Comparison of ENCODE assay signal across 21 mouse cellular contexts in the genomic region with DNA sequence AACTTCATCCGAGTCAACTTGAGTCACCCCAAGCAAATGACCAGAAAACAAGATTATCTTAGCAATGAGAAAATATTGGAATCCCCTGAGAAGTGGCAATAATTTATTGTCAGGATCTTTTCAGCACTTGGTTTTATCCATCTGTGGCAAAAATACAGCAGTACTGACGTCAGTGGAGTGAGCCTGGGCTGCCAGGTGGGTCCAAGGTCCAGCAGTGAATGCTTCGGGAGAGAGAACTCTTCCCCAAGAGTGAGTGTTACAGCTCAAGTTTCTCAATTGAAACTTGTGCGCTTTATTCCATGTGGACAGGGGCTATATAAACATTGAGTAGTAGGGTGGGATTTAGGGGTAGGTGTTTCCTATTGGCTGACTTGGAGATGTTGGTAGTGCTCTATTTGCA. TPM values are rescaled to one million over a fixed set of nuclear protein-coding genes. Genes with fewer than 3 reads are reported as not detected.
DNase-seq lines count a peak whose midpoint lies in the region; ATAC-seq and TF ChIP-seq lines count a peak whose summit lies in the region.
"Had no signal": no experiment of that assay in that cellular context is flagged by ENCODE, and none has a peak within 500 bp of the region (broad histone marks: within the 10 kb centered on the region; RNA-seq: fewer than 3 reads in every experiment).

No protein-coding gene starts in this region.

- DNase-seq in kidney, adult 11 months: peak; percentile 42
- peak; percentile 75 for DNase-seq in kidney, adult 9 months
- peak; percentile 22 for DNase-seq in stomach, postnatal 0 days (ENCODE audit: low spot score)
- DNase-seq in heart, postnatal 14 days: no peak
- DNase-seq in lung, postnatal 0 days (ENCODE audit: low spot score): no peak
- DNase-seq: cerebellum, adult 11-12 months; cerebellum, postnatal 36 days; forebrain, postnatal 0 days; gastrocnemius, adult 2 months; layer of hippocampus, adult 9-11 months; left cerebral cortex, postnatal 4 days; liver, embryonic 13.5 days; midbrain, embryonic 14.5 days; thymus, postnatal 14 days had no signal

- no peak overlapping the region for H3K9ac ChIP-seq in kidney, embryonic 14.5 days (ENCODE audit: low read depth, low read length)
- H3K9ac ChIP-seq in intestine, embryonic 15.5 days: no peak overlapping the region
- H3K9ac ChIP-seq in stomach, postnatal 0 days (ENCODE audit: low read length): no peak overlapping the region
- no peak overlapping the region for H3K9ac ChIP-seq in lung, postnatal 0 days (replicated peaks; ENCODE audit: low read depth)
- H3K9ac ChIP-seq: forebrain, postnatal 0 days; heart, embryonic 12.5 days; hindbrain, embryonic 13.5 days; liver, embryonic 13.5 days; neural tube, embryonic 13.5 days had no signal

- no peaks in the 10 kb centered on the region for H3K27me3 ChIP-seq in kidney, embryonic 14.5 days (ENCODE audit: control insufficient read depth, insufficient read depth, low read length)
- no peaks in the 10 kb centered on the region for H3K27me3 ChIP-seq in intestine, embryonic 15.5 days (replicated peaks)
- no peaks in the 10 kb centered on the region for H3K27me3 ChIP-seq in stomach, postnatal 0 days (ENCODE audit: control insufficient read depth, insufficient read depth, low read length)
- H3K27me3 ChIP-seq in lung, postnatal 0 days (replicated peaks; ENCODE audit: insufficient read depth, low read length): no peaks in the 10 kb centered on the region
- H3K27me3 ChIP-seq: heart, embryonic 12.5 days; hindbrain, embryonic 13.5 days; liver, embryonic 13.5 days; neural tube, embryonic 13.5 days had no signal

- TF ChIP-seq EP300 in stomach, postnatal 0 days (optimal IDR thresholded peaks at IDR 0.05): no peak
- no peak for TF ChIP-seq EP300 in lung, postnatal 0 days (IDR thresholded peaks at IDR 0.05)

- TF ChIP-seq CTCF in stomach, postnatal 0 days (IDR thresholded peaks at IDR 0.05; ENCODE audit: low read depth): no peak
- TF ChIP-seq CTCF in lung, postnatal 0 days (IDR thresholded peaks at IDR 0.05): no peak

- no peak overlapping the region for H3K4me2 ChIP-seq in kidney, embryonic 14.5 days (replicated peaks; ENCODE audit: low read depth, low read length)
- no peak overlapping the region for H3K4me2 ChIP-seq in intestine, embryonic 15.5 days (replicated peaks)
- H3K4me2 ChIP-seq in stomach, postnatal 0 days (replicated peaks; ENCODE audit: low read depth): no peak overlapping the region
- no peak overlapping the region for H3K4me2 ChIP-seq in lung, postnatal 0 days (replicated peaks; ENCODE audit: low read depth, low read length)
- H3K4me2 ChIP-seq: heart, embryonic 12.5 days; hindbrain, embryonic 13.5 days; liver, embryonic 13.5 days; neural tube, embryonic 13.5 days had no signal

- H3K9me3 ChIP-seq in kidney, embryonic 14.5 days (ENCODE audit: control insufficient read depth, low read length): no peaks in the 10 kb centered on the region
- H3K9me3 ChIP-seq in intestine, embryonic 15.5 days: no peaks in the 10 kb centered on the region
- no peaks in the 10 kb centered on the region for H3K9me3 ChIP-seq in stomach, postnatal 0 days (ENCODE audit: control insufficient read depth, low read length)
- H3K9me3 ChIP-seq in lung, postnatal 0 days (ENCODE audit: low read length): no peaks in the 10 kb centered on the region
- H3K9me3 ChIP-seq: forebrain, embryonic 10.5 days; heart, embryonic 12.5 days; hindbrain, embryonic 13.5 days; liver, embryonic 13.5 days; neural tube, embryonic 13.5 days had no signal

- H3K27ac ChIP-seq in kidney, embryonic 14.5 days (ENCODE audit: low read depth, low read length): no peak overlapping the region
- no peak overlapping the region for H3K27ac ChIP-seq in intestine, embryonic 15.5 days
- no peak overlapping the region for H3K27ac ChIP-seq in stomach, postnatal 0 days (replicated peaks)
- no peak overlapping the region for H3K27ac ChIP-seq in lung, postnatal 0 days (ENCODE audit: low read length)
- H3K27ac ChIP-seq: forebrain, embryonic 10.5 days; gastrocnemius, adult 2 months; hindbrain, embryonic 13.5 days; left cerebral cortex, adult 2 months; liver, embryonic 13.5 days; neural tube, embryonic 13.5 days had no signal

- H3K4me3 ChIP-seq in kidney, embryonic 14.5 days (ENCODE audit: low read length): no peak overlapping the region
- no peak overlapping the region for H3K4me3 ChIP-seq in intestine, embryonic 15.5 days (replicated peaks)
- H3K4me3 ChIP-seq in stomach, postnatal 0 days (ENCODE audit: low read depth, low read length): no peak overlapping the region
- H3K4me3 ChIP-seq in lung, postnatal 0 days (ENCODE audit: low read depth, low read length): no peak overlapping the region
- H3K4me3 ChIP-seq: forebrain, embryonic 10.5 days; gastrocnemius, adult 2 months; heart, embryonic 12.5 days; hindbrain, embryonic 13.5 days; left cerebral cortex, adult 2 months; liver, embryonic 13.5 days; neural tube, embryonic 13.5 days had no signal

- no peak for ATAC-seq in kidney, embryonic 14.5 days (ENCODE audit: low FRiP score, low TSS enrichment)
- ATAC-seq in intestine, embryonic 15.5 days: peak; percentile 88
- peak; percentile 40; the same call in 1 of the 2 replicates for ATAC-seq in stomach, postnatal 0 days (ENCODE audit: low FRiP score, low TSS enrichment)
- no peak for ATAC-seq in lung, postnatal 0 days
- ATAC-seq: forebrain, postnatal 0 days had no signal

- H3K4me1 ChIP-seq in kidney, embryonic 14.5 days (ENCODE audit: control insufficient read depth, insufficient read depth, low read length): no peaks in the 10 kb centered on the region
- H3K4me1 ChIP-seq in intestine, embryonic 15.5 days (replicated peaks): no peaks in the 10 kb centered on the region
- no peaks in the 10 kb centered on the region for H3K4me1 ChIP-seq in stomach, postnatal 0 days (replicated peaks; ENCODE audit: control insufficient read depth, insufficient read depth)
- H3K4me1 ChIP-seq in lung, postnatal 0 days (ENCODE audit: insufficient read depth, low read depth, low read length): no peaks in the 10 kb centered on the region
- H3K4me1 ChIP-seq: forebrain, embryonic 10.5 days; heart, embryonic 12.5 days; hindbrain, embryonic 13.5 days; neural tube, embryonic 13.5 days had no signal

- 65% methylated on average over 4 of the region's 4 CpGs for WGBS in kidney, embryonic 14.5 days
- WGBS in intestine, embryonic 15.5 days: 58% methylated on average over 4 of the region's 4 CpGs
- WGBS in stomach, postnatal 0 days: 51% methylated on average over 4 of the region's 4 CpGs
- WGBS in lung, postnatal 0 days: 55% methylated on average over 4 of the region's 4 CpGs

- intact Hi-C loops in heart, postnatal 14 days (cut with DNase I): no loop called here

- no peaks in the 10 kb centered on the region for H3K36me3 ChIP-seq in kidney, embryonic 14.5 days (ENCODE audit: control insufficient read depth, insufficient read depth, low read length)
- H3K36me3 ChIP-seq in intestine, embryonic 15.5 days: no peaks in the 10 kb centered on the region
- H3K36me3 ChIP-seq in stomach, postnatal 0 days (ENCODE audit: control insufficient read depth, insufficient read depth, low read length): no peaks in the 10 kb centered on the region
- no peaks in the 10 kb centered on the region for H3K36me3 ChIP-seq in lung, postnatal 0 days (ENCODE audit: insufficient read depth, low read length)
- H3K36me3 ChIP-seq: forebrain, embryonic 10.5 days; heart, embryonic 12.5 days; hindbrain, embryonic 13.5 days; liver, embryonic 13.5 days; neural tube, embryonic 13.5 days had no signal

RNA-seq across cellular contexts. Expression of gene Mob1b, which starts 18.6 kb away (rescaled TPM):
- 10.9 and 18.0 TPM in 2 replicates for polyA plus RNA-seq in kidney, embryonic 14.5 days (2014; fragmentation: Nextera tagmentation; extraction: Ambion mirVana)
- 9.6 and 11.4 TPM in 2 replicates for polyA plus RNA-seq in intestine, embryonic 15.5 days (2015; fragmentation: Nextera tagmentation; extraction: Ambion mirVana)
- polyA plus RNA-seq in stomach, postnatal 0 days (2015; fragmentation: Nextera tagmentation; extraction: Ambion mirVana): 7.9 and 10.1 TPM in 2 replicates
- 10 to 100 TPM; 41.7 to 42.9 TPM for total RNA-seq in heart, postnatal 14 days (2021)
- 9.7 and 10.8 TPM in 2 replicates for polyA plus RNA-seq in lung, postnatal 0 days (2015; fragmentation: Nextera tagmentation; extraction: Ambion mirVana)

RNA-seq across cellular contexts. Expression of gene Grsf1, which starts 26.1 kb away (rescaled TPM):
- polyA plus RNA-seq in kidney, embryonic 14.5 days (2014; fragmentation: Nextera tagmentation; extraction: Ambion mirVana): 59.6 and 78.4 TPM in 2 replicates
- polyA plus RNA-seq in intestine, embryonic 15.5 days (2015; fragmentation: Nextera tagmentation; extraction: Ambion mirVana): 47.2 and 47.9 TPM in 2 replicates
- polyA plus RNA-seq in stomach, postnatal 0 days (2015; fragmentation: Nextera tagmentation; extraction: Ambion mirVana): 32.8 and 35.1 TPM in 2 replicates
- 100 to 1,000 TPM; 187 to 200 TPM for total RNA-seq in heart, postnatal 14 days (2021)
- polyA plus RNA-seq in lung, postnatal 0 days (2015; fragmentation: Nextera tagmentation; extraction: Ambion mirVana): 45.4 and 46.0 TPM in 2 replicates

Comparison
In these comparisons a context has a peak if more than half of its experiments do, and no peak if none do; other contexts are left out.
1. DNase-seq: peak in kidney, adult 11 months (single experiment), kidney, adult 9 months (single experiment) and stomach, postnatal 0 days (single experiment); none in heart, postnatal 14 days (0 of 2) and lung, postnatal 0 days (single experiment).
2. ATAC-seq: peak in intestine, embryonic 15.5 days (single experiment) and stomach, postnatal 0 days (single experiment); none in kidney, embryonic 14.5 days (single experiment) and lung, postnatal 0 days (single experiment).